Mouse (Mus musculus) heart, adult 2 months (tissue): ENCODE measurements around the gene Uhrf1. TPM values are rescaled to one million over a fixed set of nuclear protein-coding genes. Genes with fewer than 3 reads are reported as not detected.
"Not testable (repeated sequence)": the region's sequence is repeated elsewhere in the genome, so short reads cannot be mapped to it uniquely, and the experiment has no call there.

Experiments used
- DNase-seq, 2 experiments: peaks; one replicate each; pipeline ENCODE4 v3.0.0; 2021
- H3K27ac ChIP-seq: fragments of 200-600 bp; 2 replicates; pipeline ENCODE4 v1.8.1; 2022
- H3K27me3 ChIP-seq: fragments of 200-500 bp; 2 replicates; pipeline ENCODE4 v1.6.1; 2012; ENCODE audit warnings: mild to moderate bottlenecking, low read length, inconsistent platforms, mixed read lengths; ENCODE audit not compliant: control insufficient read depth, insufficient read depth
- H3K36me3 ChIP-seq: fragments of 200-500 bp; 2 replicates; pipeline ENCODE4 v1.6.1; 2012; ENCODE audit warnings: low read length, inconsistent platforms; ENCODE audit not compliant: control insufficient read depth, insufficient read depth
- H3K4me1 ChIP-seq: fragments of 200-500 bp; 2 replicates; pipeline ENCODE4 v1.6.1; 2011; ENCODE audit warnings: low read length; ENCODE audit not compliant: control insufficient read depth, insufficient read depth
- H3K4me3 ChIP-seq: fragments of 200-600 bp; 2 replicates; pipeline ENCODE4 v1.8.1; 2022
- H3K79me2 ChIP-seq: fragments of 200-500 bp; replicated peaks from 2 replicates; pipeline ENCODE4 v1.6.1; 2012; ENCODE audit warnings: mild to moderate bottlenecking, inconsistent platforms, low read length, moderate library complexity, mixed read lengths; ENCODE audit not compliant: control insufficient read depth, insufficient read depth
- H3K9ac ChIP-seq: fragments of 200-500 bp; 2 replicates; pipeline ENCODE4 v1.6.1; 2012; ENCODE audit warnings: low read depth, mild to moderate bottlenecking, control low read depth, inconsistent platforms, low read length, mixed read lengths
- CTCF ChIP-seq: fragments of 200-600 bp; IDR thresholded peaks from 2 replicates; pipeline ENCODE4 v1.8.1; 2022; ENCODE audit warnings: antibody characterized with exemption, mild to moderate bottlenecking, moderate library complexity
- EP300 ChIP-seq: fragments of 200-500 bp; IDR thresholded peaks from 2 replicates; pipeline ENCODE4 v1.6.1; 2011; ENCODE audit warnings: low read depth, low read length, control low read depth; ENCODE audit not compliant: insufficient read depth
- POLR2A ChIP-seq: fragments of 200-500 bp; IDR thresholded peaks from 2 replicates; pipeline ENCODE4 v1.6.1; 2011; ENCODE audit warnings: mild to moderate bottlenecking, low read depth, low read length, control low read depth; ENCODE audit not compliant: insufficient read depth
- WGBS: fragments of 180-500 bp; shearing (Covaris S2); methylation state at CpG from one replicate; pipeline ENCODE4 v1.1.7; 2018; 5-methylcytosine and 5-hydroxymethylcytosine counted together
- intact Hi-C: fragments of 180-260 bp; cut with DNase I; formaldehyde crosslinking; loops from one replicate; pipeline ENCODE4 v1.15.1; 2025
- polyA plus RNA-seq: library from polyadenylated mRNA; depleted of rRNA; stranded (reverse); fragments of >200 nt; gene quantifications from 2 replicates; pipeline ENCODE4 v1.2.3, GENCODE M21; 2012
- total RNA-seq, 2 experiments: library from RNA; stranded (reverse); gene quantifications; 2 replicates each; pipeline ENCODE4 v1.2.3; 2021

Uhrf1 gene
- total and polyA plus RNA-seq, 3 experiments, result 1.2 to 2.4 (median 2.0) TPM

GRCm38 (mm10) chr17:56257181-56257894 lies 45.8 kb upstream of the Uhrf1 start:
- Histone ChIP-seq H3K79me2 (peaks cover 4% of the 10 kb centered on the region), H3K27me3 (no peaks in the 10 kb centered on the region), H3K9ac (peak overlapping the region; percentile 90), H3K36me3 (peaks cover 8% of the 10 kb centered on the region), H3K4me1 (peaks cover 13% of the 10 kb centered on the region), H3K27ac (peak overlapping the region; percentile 98), H3K4me3 (peak overlapping the region; percentile 80)
- no peak for TF ChIP-seq CTCF
- TF ChIP-seq EP300, result no peak
- TF ChIP-seq POLR2A, result no peak
- intact Hi-C loops, result loop anchor here (10.0 kb wide), 1 partner anchor 303 kb away; the partner anchor contains the start of genes Ebi3 and Yju2
- 4% methylated on average over 58 of the region's 58 CpGs for WGBS
- DNase-seq, result peak in 1 of 2 experiments; percentile 59

- Histone ChIP-seq H3K4me3 (peak overlapping the region; percentile 80), H3K4me1 (peaks cover 17% of the 10 kb centered on the region), H3K36me3 (peaks cover 11% of the 10 kb centered on the region), H3K9ac (peak overlapping the region; percentile 30; the same call in 1 of the 2 replicates)
- peak in 1 of 2 experiments; percentile 37 for DNase-seq
- WGBS, result 69% methylated on average over 19 of the region's 19 CpGs
- intact Hi-C loops, result loop anchor here (10.0 kb wide), 1 partner anchor 303 kb away; the partner anchor contains the start of genes Ebi3 and Yju2
- H3K27ac ChIP-seq, H3K27me3 ChIP-seq, H3K79me2 ChIP-seq: not testable (repeated sequence)
- 0 out of 2 replicates have a peak, but pooled peaks have one; percentile 2 for TF ChIP-seq CTCF
These were observed 44.9 kb upstream of the Uhrf1 start for GRCm38 (mm10) chr17:56258269-56258668.

- Histone ChIP-seq H3K4me3 (peak overlapping the region; percentile 80), H3K4me1 (peaks cover 17% of the 10 kb centered on the region), H3K27ac (peak overlapping the region; percentile 79; the same call in 1 of the 2 replicates), H3K36me3 (peaks cover 12% of the 10 kb centered on the region), H3K9ac (peak overlapping the region; percentile 4)
- whole genome bisulfite sequencing, result 10% methylated on average over 2 of the region's 2 CpGs
- intact Hi-C loops, result loop anchor here (10.0 kb wide), 1 partner anchor 304 kb away; the partner anchor contains the start of genes Ebi3 and Yju2
- H3K79me2 ChIP-seq, H3K27me3 ChIP-seq, DNase-seq: not testable (repeated sequence)
These were observed 44.3 kb upstream of the Uhrf1 start for GRCm38 (mm10) chr17:56258812-56259211.

GRCm38 (mm10) chr17:56259301-56260037 lies 43.7 kb upstream of the Uhrf1 start:
- peak overlapping the region; percentile 80 for H3K4me3 ChIP-seq
- H3K4me1 ChIP-seq, result peaks cover 17% of the 10 kb centered on the region
- H3K36me3 ChIP-seq, result peaks cover 12% of the 10 kb centered on the region
- TF ChIP-seq CTCF (no peak), EP300 (no peak), POLR2A (no peak)
- DNase-seq, result no peak
- peak overlapping the region; percentile 51 for H3K9ac ChIP-seq
- WGBS, result 59% methylated on average over 10 of the region's 10 CpGs
- H3K27ac ChIP-seq, result peak overlapping the region; percentile 79
- no peaks in the 10 kb centered on the region for H3K27me3 ChIP-seq
- peaks cover 4% of the 10 kb centered on the region for H3K79me2 ChIP-seq
- intact Hi-C loops, result loop anchor here (2.0 to 10.0 kb wide), 2 partner anchors 29 to 305 kb away; partner anchors contain the start of genes Ebi3 and Yju2

- H3K27me3 ChIP-seq, result no peaks in the 10 kb centered on the region
- H3K4me1 ChIP-seq, result peaks cover 19% of the 10 kb centered on the region
- H3K36me3 ChIP-seq, result peaks cover 12% of the 10 kb centered on the region
- H3K9ac ChIP-seq, result no peak overlapping the region; the same call in 1 of the 2 replicates
- peaks cover 4% of the 10 kb centered on the region for H3K79me2 ChIP-seq
- DNase-seq, result peak; percentile 42 to 76
- no peak overlapping the region for H3K4me3 ChIP-seq
- intact Hi-C loops, result loop anchor here (2.0 kb wide), 1 partner anchor 28 kb away; no protein-coding TSS in a partner anchor
- 48% methylated on average over 3 of the region's 3 CpGs for WGBS
- peak overlapping the region; percentile 79 for H3K27ac ChIP-seq
- no peak for TF ChIP-seq CTCF
- peak; percentile 55; the same call in 1 of the 2 replicates for TF ChIP-seq POLR2A
- peak; percentile 99 for TF ChIP-seq EP300
These were observed 42.0 kb upstream of the Uhrf1 start for GRCm38 (mm10) chr17:56261166-56261565.

GRCm38 (mm10) chr17:56262645-56263094 lies 40.5 kb upstream of the Uhrf1 start:
- 52% methylated on average over 3 of the region's 3 CpGs for WGBS
- Histone ChIP-seq H3K27me3 (no peaks in the 10 kb centered on the region), H3K4me3 (no peak overlapping the region), H3K27ac (peak overlapping the region; percentile 79), H3K9ac (no peak overlapping the region; the same call in 1 of the 2 replicates), H3K4me1 (peaks cover 19% of the 10 kb centered on the region), H3K79me2 (peaks cover 4% of the 10 kb centered on the region), H3K36me3 (peaks cover 12% of the 10 kb centered on the region)
- intact Hi-C loops, result no loop called here
- TF ChIP-seq EP300 (peak; percentile 84), POLR2A (no peak)
- peak; percentile 61 to 71 for DNase-seq
